Mouse (Mus musculus): ENCODE measurements around the gene Ptpn6. TPM values are rescaled to one million over a fixed set of nuclear protein-coding genes. Genes with fewer than 3 reads are reported as not detected.
A peak's percentile ranks its signal among the peaks of the same experiment; 100 is the strongest.

The Ptpn6 gene
- 6.0 and 7.9 TPM in 2 replicates for polyA plus RNA-seq (2015; fragmentation: Nextera tagmentation; extraction: Ambion mirVana)

GRCm38 (mm10) chr6:124738511-124739023 is at the start of gene Ptpn6:
TSS of gene Ptpn6 (minus strand) at chr6:124738714.
- H3K9ac ChIP-seq, result peak within 1 kb of the TSS; percentile 96
- H3K4me2 ChIP-seq, result peak within 1 kb of the TSS; percentile 79
- H3K4me1 ChIP-seq (replicated peaks), result peaks cover 30% of the 10 kb centered on the region
- ATAC-seq (ENCODE audit: low read depth), result no peak
- H3K27me3 ChIP-seq, result no peaks in the 10 kb centered on the region
- no peak within 1 kb of the TSS for H3K4me3 ChIP-seq
- no peaks in the 10 kb centered on the region for H3K9me3 ChIP-seq
- peak within 1 kb of the TSS; percentile 99 for H3K27ac ChIP-seq (replicated peaks)
- peaks cover 12% of the 10 kb centered on the region for H3K36me3 ChIP-seq
- WGBS, result 24% methylated on average over 15 of the region's 15 CpGs

- H3K27me3 ChIP-seq, result no peaks in the 10 kb centered on the region
- no peaks in the 10 kb centered on the region for H3K36me3 ChIP-seq
- H3K4me1 ChIP-seq (replicated peaks), result no peaks in the 10 kb centered on the region; the same call in 1 of the 2 replicates
- WGBS, result 81% methylated on average over 10 of the region's 10 CpGs
- H3K9me3 ChIP-seq, result no peaks in the 10 kb centered on the region
- no peak overlapping the region for H3K27ac ChIP-seq (replicated peaks)
- no peak overlapping the region for H3K4me3 ChIP-seq
- H3K4me2 ChIP-seq, result no peak overlapping the region
- no peak overlapping the region for H3K9ac ChIP-seq
- ATAC-seq (ENCODE audit: low read depth), result no peak
These were observed 49.2 kb upstream of the Ptpn6 start for GRCm38 (mm10) chr6:124787722-124788121.

DNA sequence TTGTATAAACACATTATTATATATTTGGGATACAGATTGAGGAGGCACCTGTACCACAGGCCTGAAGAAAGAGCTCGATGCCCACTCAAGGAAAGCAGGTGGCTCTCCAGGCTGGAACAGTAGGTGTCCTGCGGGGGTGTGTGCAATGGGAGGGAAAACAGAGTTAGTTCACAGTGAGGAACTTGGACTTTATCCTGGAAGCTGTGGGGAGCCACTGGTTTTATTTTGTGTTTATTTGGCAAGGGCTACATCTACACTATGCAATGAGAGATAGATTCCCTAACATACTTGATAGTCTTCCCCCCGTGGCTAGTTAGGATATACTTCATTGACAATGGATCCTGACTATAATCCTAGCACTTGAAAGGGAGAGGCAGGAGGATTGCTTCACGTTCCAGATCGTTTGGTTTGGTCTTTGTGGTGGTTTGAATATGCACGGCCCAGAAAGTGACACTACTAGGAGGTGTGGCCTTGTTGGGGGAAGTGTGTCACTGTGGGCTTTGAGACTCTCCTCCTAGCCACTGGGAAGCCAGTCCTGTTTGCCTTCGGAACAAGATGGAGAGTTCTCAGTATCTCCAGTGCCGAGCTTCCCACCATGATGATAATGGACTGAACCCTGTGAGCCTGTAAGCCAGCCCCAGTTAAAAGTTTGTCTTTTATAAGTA is 48.4 kb upstream of the Ptpn6 start:
- no peak for ATAC-seq (ENCODE audit: low read depth)
- WGBS, result 58% methylated on average over 8 of the region's 8 CpGs
- H3K27me3 ChIP-seq, result no peaks in the 10 kb centered on the region
- no peaks in the 10 kb centered on the region for H3K9me3 ChIP-seq
- H3K9ac ChIP-seq, result no peak overlapping the region
- no peaks in the 10 kb centered on the region for H3K36me3 ChIP-seq
- no peak overlapping the region for H3K4me3 ChIP-seq
- H3K27ac ChIP-seq (replicated peaks), result no peak overlapping the region
- H3K4me1 ChIP-seq (replicated peaks), result no peaks in the 10 kb centered on the region; the same call in 1 of the 2 replicates
- no peak overlapping the region for H3K4me2 ChIP-seq

GRCm38 (mm10) chr6:124782436-124782835 is 43.9 kb upstream of the Ptpn6 start:
- Histone ChIP-seq H3K9me3 (no peaks in the 10 kb centered on the region), H3K4me2 (0 out of 2 replicates have a peak overlapping the region, but pooled peaks have one; percentile 13), H3K4me3 (no peak overlapping the region; the same call in 1 of the 2 replicates), H3K36me3 (no peaks in the 10 kb centered on the region), H3K9ac (no peak overlapping the region), H3K4me1 (replicated peaks) (peaks cover 17% of the 10 kb centered on the region), H3K27ac (replicated peaks) (no peak overlapping the region), H3K27me3 (peaks cover 11% of the 10 kb centered on the region; the same call in 1 of the 2 replicates)
- 24% methylated on average over 6 of the region's 6 CpGs for WGBS
- no peak for ATAC-seq (ENCODE audit: low read depth)

DNA sequence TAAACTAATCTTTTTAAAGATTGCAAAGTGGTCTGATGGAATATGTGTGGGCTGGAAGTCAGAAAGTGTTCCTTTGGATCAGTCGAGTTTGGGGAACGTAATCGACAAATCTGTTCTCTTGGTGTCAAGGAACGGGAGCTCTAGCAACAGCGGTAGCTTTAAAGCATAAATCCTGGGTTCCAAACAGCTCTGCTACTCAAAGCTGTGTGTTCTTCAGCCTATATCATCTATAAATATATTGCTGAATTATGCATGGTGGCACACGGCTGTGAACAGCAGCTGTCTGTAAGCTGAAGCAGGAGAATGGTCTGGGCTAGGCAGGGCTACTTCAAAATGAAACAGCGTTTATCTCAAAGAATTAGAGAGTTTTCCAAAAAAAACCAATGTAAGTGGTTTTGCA is 42.4 kb upstream of the Ptpn6 start:
- H3K4me2 ChIP-seq, result no peak overlapping the region
- no peaks in the 10 kb centered on the region for H3K9me3 ChIP-seq
- H3K36me3 ChIP-seq, result no peaks in the 10 kb centered on the region
- H3K27ac ChIP-seq (replicated peaks), result no peak overlapping the region
- peaks cover 11% of the 10 kb centered on the region; the same call in 1 of the 2 replicates for H3K27me3 ChIP-seq
- 88% methylated on average over 7 of the region's 7 CpGs for WGBS
- peaks cover 17% of the 10 kb centered on the region for H3K4me1 ChIP-seq (replicated peaks)
- ATAC-seq (ENCODE audit: low read depth), result no peak
- H3K9ac ChIP-seq, result no peak overlapping the region
- no peak overlapping the region for H3K4me3 ChIP-seq

DNA sequence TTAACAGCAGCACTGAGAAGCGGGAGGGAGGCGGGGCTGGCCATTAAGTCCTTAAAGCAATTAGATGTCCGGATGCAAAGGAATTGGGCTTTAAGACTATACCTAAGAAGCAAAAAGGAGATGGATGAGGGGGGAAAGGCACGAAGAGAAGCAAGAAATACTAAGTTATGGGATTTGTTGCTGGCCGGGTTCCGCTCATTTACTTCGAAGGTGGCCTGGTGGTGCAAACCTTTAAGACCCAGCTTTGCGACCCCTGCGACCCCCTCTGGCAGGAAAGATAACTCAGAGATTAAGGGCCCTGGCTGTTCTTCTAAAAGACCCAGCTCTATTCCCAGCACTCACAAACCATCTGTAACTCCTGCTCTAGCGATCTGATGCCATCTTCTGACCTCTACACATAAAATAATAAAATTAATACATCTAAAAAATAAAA is 41.5 kb upstream of the Ptpn6 start:
- peak; percentile 36; the same call in 1 of the 2 replicates for ATAC-seq (ENCODE audit: low read depth)

GRCm38 (mm10) chr6:124779222-124779983 is 40.9 kb upstream of the Ptpn6 start, which contains the start of gene Lrrc23:
TSS of gene Lrrc23 (minus strand) at chr6:124779727.
- H3K9ac ChIP-seq, result peak within 1 kb of the TSS; percentile 51
- ATAC-seq (ENCODE audit: low read depth), result peak; percentile 47; the same call in 1 of the 2 replicates

More for the DNA sequence above, 41.5 kb upstream of the Ptpn6 start:
- H3K9me3 ChIP-seq, result no peaks in the 10 kb centered on the region
- H3K4me2 ChIP-seq, result peak overlapping the region; percentile 60
- peaks cover 11% of the 10 kb centered on the region; the same call in 1 of the 2 replicates for H3K27me3 ChIP-seq
- H3K27ac ChIP-seq (replicated peaks), result no peak overlapping the region
- H3K4me1 ChIP-seq (replicated peaks), result peaks cover 17% of the 10 kb centered on the region
- no peaks in the 10 kb centered on the region for H3K36me3 ChIP-seq
- peak overlapping the region; percentile 51 for H3K9ac ChIP-seq
- peak overlapping the region; percentile 35 for H3K4me3 ChIP-seq
- 3% methylated on average over 10 of the region's 10 CpGs for WGBS

GRCm38 (mm10) chr6:124770511-124770910 is 32.0 kb upstream of the Ptpn6 start:
- Histone ChIP-seq H3K4me3 (no peak overlapping the region), H3K36me3 (no peaks in the 10 kb centered on the region), H3K9ac (no peak overlapping the region), H3K4me2 (no peak overlapping the region), H3K4me1 (replicated peaks) (peaks cover 28% of the 10 kb centered on the region), H3K27me3 (peaks cover 11% of the 10 kb centered on the region; the same call in 1 of the 2 replicates), H3K27ac (replicated peaks) (no peak overlapping the region), H3K9me3 (no peaks in the 10 kb centered on the region)
- 88% methylated on average over 15 of the region's 15 CpGs for WGBS
- ATAC-seq (ENCODE audit: low read depth), result no peak

More at GRCm38 (mm10) chr6:124779222-124779983, 40.9 kb upstream of the Ptpn6 start, which contains the start of gene Lrrc23:
- H3K4me2 ChIP-seq, result peak within 1 kb of the TSS; percentile 60
- H3K4me1 ChIP-seq (replicated peaks), result peaks cover 17% of the 10 kb centered on the region
- H3K27me3 ChIP-seq, result peaks cover 11% of the 10 kb centered on the region; the same call in 1 of the 2 replicates
- H3K36me3 ChIP-seq, result no peaks in the 10 kb centered on the region
- no peaks in the 10 kb centered on the region for H3K9me3 ChIP-seq
- WGBS, result 2% methylated on average over 23 of the region's 23 CpGs
- peak within 1 kb of the TSS; percentile 35 for H3K4me3 ChIP-seq
- H3K27ac ChIP-seq (replicated peaks), result no peak within 1 kb of the TSS

DNA sequence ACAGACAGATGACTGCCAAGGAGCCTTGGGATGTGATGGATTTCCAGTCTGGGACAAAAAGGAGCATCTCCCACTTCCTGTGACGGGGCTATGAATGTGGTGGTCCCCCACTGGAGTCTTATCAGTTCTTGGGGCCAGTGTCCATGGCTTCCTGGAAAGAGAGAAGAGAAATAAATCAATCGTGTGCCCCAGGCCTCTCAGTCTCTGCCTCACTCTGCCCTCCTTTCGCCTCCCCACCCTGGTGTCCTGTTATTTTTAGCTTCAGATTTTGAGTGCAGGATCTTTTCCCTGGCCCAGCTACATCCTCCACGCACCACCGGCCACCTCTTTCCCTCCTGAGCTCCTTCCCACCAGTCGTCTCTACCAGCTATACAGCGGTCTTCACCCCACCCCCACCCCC is 31.5 kb upstream of the Ptpn6 start:
- peaks cover 11% of the 10 kb centered on the region; the same call in 1 of the 2 replicates for H3K27me3 ChIP-seq
- peaks cover 28% of the 10 kb centered on the region for H3K4me1 ChIP-seq (replicated peaks)
- H3K9ac ChIP-seq, result peak overlapping the region; percentile 82
- H3K27ac ChIP-seq (replicated peaks), result peak overlapping the region; percentile 70
- WGBS, result 62% methylated on average over 7 of the region's 7 CpGs
- no peaks in the 10 kb centered on the region for H3K36me3 ChIP-seq
- peak overlapping the region; percentile 53 for H3K4me3 ChIP-seq
- no peaks in the 10 kb centered on the region for H3K9me3 ChIP-seq
- peak overlapping the region; percentile 81 for H3K4me2 ChIP-seq
- peak; percentile 16; the same call in 1 of the 2 replicates for ATAC-seq (ENCODE audit: low read depth)

DNA sequence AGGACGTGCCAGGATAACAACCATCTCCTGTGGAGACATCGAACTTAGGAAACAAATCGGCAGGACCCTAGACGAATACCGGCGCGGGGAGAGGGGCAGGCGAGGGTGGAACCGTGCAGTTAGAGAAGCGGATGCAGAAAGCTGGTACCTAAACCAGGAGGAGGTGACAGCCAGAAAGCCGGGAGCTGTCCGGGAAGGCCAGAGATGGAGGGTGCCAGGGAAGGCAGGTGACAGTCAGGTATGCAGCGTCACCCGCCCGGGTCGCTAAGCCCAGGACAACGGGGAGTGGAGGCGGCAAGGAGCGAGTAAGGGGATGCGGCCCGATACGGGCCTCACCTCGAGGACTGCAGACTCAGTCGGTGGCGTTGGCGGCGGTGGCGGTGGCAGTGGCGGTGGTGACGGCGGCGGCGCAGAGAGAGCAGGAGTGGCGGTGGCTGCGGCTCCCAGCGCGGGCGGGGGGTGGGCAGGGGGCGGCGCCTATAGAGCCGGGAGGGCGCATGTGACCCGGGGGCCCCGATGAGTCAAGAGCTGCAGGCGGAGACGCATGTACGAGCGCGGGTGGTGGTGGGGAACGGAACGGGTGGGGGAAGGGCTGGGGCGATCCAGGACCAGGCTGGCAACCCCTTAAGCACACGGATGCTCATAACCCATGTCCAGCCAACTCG is 30.7 kb upstream of the Ptpn6 start, which contains the start of gene Eno2:
Eno2 (minus strand) TSS at position 573 of the 665 bp plus-strand sequence.
- ATAC-seq (ENCODE audit: low read depth), result peak; percentile 85
- Histone ChIP-seq H3K27me3 (peaks cover 11% of the 10 kb centered on the region; the same call in 1 of the 2 replicates), H3K36me3 (no peaks in the 10 kb centered on the region), H3K27ac (replicated peaks) (peak within 1 kb of the TSS; percentile 70), H3K4me2 (peak within 1 kb of the TSS; percentile 81), H3K4me3 (peak within 1 kb of the TSS; percentile 53), H3K9me3 (no peaks in the 10 kb centered on the region), H3K4me1 (replicated peaks) (peaks cover 28% of the 10 kb centered on the region), H3K9ac (peak within 1 kb of the TSS; percentile 82)
- under 1% methylated on average over 54 of the region's 54 CpGs for WGBS

- H3K4me2 ChIP-seq, result peak overlapping the region; percentile 81
- peaks cover 28% of the 10 kb centered on the region for H3K4me1 ChIP-seq (replicated peaks)
- H3K36me3 ChIP-seq, result no peaks in the 10 kb centered on the region
- 3% methylated on average over 9 of the region's 9 CpGs for WGBS
- H3K27me3 ChIP-seq, result peaks cover 11% of the 10 kb centered on the region; the same call in 1 of the 2 replicates
- ATAC-seq (ENCODE audit: low read depth), result no peak
- peak overlapping the region; percentile 82 for H3K9ac ChIP-seq
- no peaks in the 10 kb centered on the region for H3K9me3 ChIP-seq
- peak overlapping the region; percentile 53 for H3K4me3 ChIP-seq
- peak overlapping the region; percentile 70 for H3K27ac ChIP-seq (replicated peaks)
These were observed 30.2 kb upstream of the Ptpn6 start for GRCm38 (mm10) chr6:124768704-124769044.
